Comparison of ENCODE assay signal across 10 mouse cellular contexts in genomic region chr16:96620402-96620801, GRCm38 (mm10).
DNase-seq lines count a peak whose midpoint lies in the region; ATAC-seq lines count a peak whose summit lies in the region.
"Had no signal": no experiment of that assay in that cellular context is flagged by ENCODE, and none has a peak within 500 bp of the region (broad histone marks: within the 10 kb centered on the region; RNA-seq: fewer than 3 reads in every experiment).

No protein-coding gene starts in this region.

- H3K27ac ChIP-seq in hindbrain, embryonic 14.5 days = no peak overlapping the region; the same call in 1 of the 2 replicates
- no peak overlapping the region for H3K27ac ChIP-seq in hindbrain, embryonic 11.5 days (ENCODE audit: low read depth, low read length)
- H3K27ac ChIP-seq: limb, embryonic 12.5 days; neural tube, embryonic 13.5 days had no signal

- intact Hi-C loops in heart, postnatal 10 days (cut with DNase I) = no loop called here

- H3K9me3 ChIP-seq in hindbrain, embryonic 14.5 days (ENCODE audit: control insufficient read depth, low read length) = no peaks in the 10 kb centered on the region
- H3K9me3 ChIP-seq in hindbrain, embryonic 11.5 days (ENCODE audit: control insufficient read depth, low read length) = no peaks in the 10 kb centered on the region
- H3K9me3 ChIP-seq: limb, embryonic 12.5 days; neural tube, embryonic 13.5 days had no signal

- H3K27me3 ChIP-seq in hindbrain, embryonic 14.5 days (ENCODE audit: control insufficient read depth, insufficient read depth, low read length) = no peaks in the 10 kb centered on the region
- H3K27me3 ChIP-seq in hindbrain, embryonic 11.5 days (ENCODE audit: control insufficient read depth, insufficient read depth, low read length) = no peaks in the 10 kb centered on the region
- H3K27me3 ChIP-seq: limb, embryonic 12.5 days; neural tube, embryonic 13.5 days had no signal

- H3K4me3 ChIP-seq in hindbrain, embryonic 14.5 days (replicated peaks; ENCODE audit: low read length) = no peak overlapping the region
- H3K4me3 ChIP-seq in hindbrain, embryonic 11.5 days (ENCODE audit: low read depth, low read length) = no peak overlapping the region
- H3K4me3 ChIP-seq: limb, embryonic 12.5 days; neural tube, embryonic 13.5 days had no signal

- no peak overlapping the region for H3K9ac ChIP-seq in hindbrain, embryonic 14.5 days
- no peak overlapping the region for H3K9ac ChIP-seq in hindbrain, embryonic 11.5 days (ENCODE audit: low read depth, low read length)
- H3K9ac ChIP-seq: limb, embryonic 12.5 days; neural tube, embryonic 13.5 days had no signal

- H3K36me3 ChIP-seq in hindbrain, embryonic 14.5 days (replicated peaks; ENCODE audit: control insufficient read depth, insufficient read depth) = peaks cover 25% of the 10 kb centered on the region; the same call in 1 of the 2 replicates
- H3K36me3 ChIP-seq in hindbrain, embryonic 11.5 days (ENCODE audit: control insufficient read depth, insufficient read depth, low read length) = no peaks in the 10 kb centered on the region
- H3K36me3 ChIP-seq: limb, embryonic 12.5 days had no signal

- 67% methylated on average over 5 of the region's 5 CpGs for WGBS in hindbrain, embryonic 14.5 days
- 94% methylated on average over 5 of the region's 5 CpGs for WGBS in hindbrain, embryonic 11.5 days

- H3K4me2 ChIP-seq in hindbrain, embryonic 14.5 days (replicated peaks) = no peak overlapping the region
- no peak overlapping the region for H3K4me2 ChIP-seq in hindbrain, embryonic 11.5 days (replicated peaks; ENCODE audit: low read depth, low read length)
- H3K4me2 ChIP-seq: limb, embryonic 12.5 days; neural tube, embryonic 13.5 days had no signal

- 0 out of 2 replicates have a peak, but pooled peaks cover 6% of the 10 kb centered on the region for H3K4me1 ChIP-seq in hindbrain, embryonic 14.5 days (replicated peaks; ENCODE audit: control insufficient read depth, insufficient read depth, low read length)
- H3K4me1 ChIP-seq in hindbrain, embryonic 11.5 days (replicated peaks; ENCODE audit: control insufficient read depth, insufficient read depth, low read length) = no peaks in the 10 kb centered on the region

- DNase-seq in hindbrain, embryonic 14.5 days (ENCODE audit: low spot score) = peak; percentile 73
- DNase-seq in hindbrain, embryonic 11.5 days (ENCODE audit: low spot score) = no peak
- peak; percentile 94 for DNase-seq in cerebellum, adult 9-10 months
- DNase-seq in heart, postnatal 10 days = peak; percentile 79 to 84
- peak; percentile 9 for DNase-seq in lung, postnatal 36 days
- no peak for DNase-seq in urinary bladder, postnatal 10 days (ENCODE audit: low spot score)
- DNase-seq in spleen, adult 12 weeks (ENCODE audit: low spot score) = no peak
- DNase-seq in retina, embryonic 14.5 days (ENCODE audit: low spot score) = no peak

- ATAC-seq in hindbrain, embryonic 14.5 days (ENCODE audit: low FRiP score) = peak; percentile 46; the same call in 1 of the 2 replicates
- ATAC-seq in hindbrain, embryonic 11.5 days (ENCODE audit: low FRiP score) = no peak

Comparison
In these comparisons a context has a peak if more than half of its experiments do, and no peak if none do; other contexts are left out.
1. DNase-seq: peak in hindbrain, embryonic 14.5 days (single experiment), cerebellum, adult 9-10 months (single experiment), heart, postnatal 10 days (2 of 2) and lung, postnatal 36 days (single experiment); none in hindbrain, embryonic 11.5 days (single experiment), urinary bladder, postnatal 10 days (single experiment), spleen, adult 12 weeks (single experiment) and retina, embryonic 14.5 days (single experiment).